Mouse (Mus musculus) liver, embryonic 14.5 days (tissue): ENCODE measurements around the gene Cactin. TPM values are rescaled to one million over a fixed set of nuclear protein-coding genes. Genes with fewer than 3 reads are reported as not detected.

Experiments used
- ATAC-seq: fragments of 200-750 bp; cut with Nextera tagmentation; 2 replicates; pipeline ENCODE4 v1.8.0; 2017; ENCODE audit warnings: moderate number of reproducible peaks, mild to moderate bottlenecking, moderate library complexity; ENCODE audit not compliant: insufficient read depth
- DNase-seq, 3 experiments: peaks; one replicate each; pipeline ENCODE4 v3.0.0-alpha.2; 2012 to 2013; ENCODE audit warnings: low read depth in 3 of 3, low spot score in 3 of 3
- H3K27ac ChIP-seq: fragments of 300-500 bp; sonication (generic); 2 replicates; pipeline ENCODE4 v1.5.1; 2014; ENCODE audit warnings: moderate library complexity, mild to moderate bottlenecking, control low read depth, inconsistent platforms
- H3K27me3 ChIP-seq: fragments of 300-500 bp; sonication (generic); 2 replicates; pipeline ENCODE4 v1.6.1; 2014; ENCODE audit warnings: mild to moderate bottlenecking, low read length, moderate library complexity; ENCODE audit not compliant: control insufficient read depth, insufficient read depth
- H3K36me3 ChIP-seq: fragments of 300-500 bp; sonication (generic); replicated peaks from 2 replicates; pipeline ENCODE4 v1.6.1; 2014; ENCODE audit warnings: low read depth; ENCODE audit not compliant: control insufficient read depth, insufficient read depth
- H3K4me1 ChIP-seq, 2 experiments: fragments of 200-500 bp in 1 of 2; fragments of 300-500 bp in 1 of 2; sonication (generic) in 1 of 2; replicated peaks; 2 replicates each; pipeline ENCODE4 v1.6.1; 2012 to 2014; ENCODE audit warnings: antibody characterized with exemption in 1 of 2, inconsistent platforms in 1 of 2, low read length in 1 of 2; ENCODE audit not compliant: control insufficient read depth in 2 of 2, insufficient read depth in 2 of 2
- H3K4me2 ChIP-seq: fragments of 300-500 bp; sonication (generic); 2 replicates; pipeline ENCODE4 v1.6.1; 2014; ENCODE audit warnings: low read depth, mild to moderate bottlenecking, control low read depth, moderate library complexity
- H3K4me3 ChIP-seq, 2 experiments: fragments of 200-500 bp in 1 of 2; fragments of 300-500 bp in 1 of 2; sonication (generic) in 1 of 2; 2 replicates each; pipeline ENCODE4 v1.5.1; 2012 to 2014; ENCODE audit warnings: low read depth in 2 of 2, low read length in 2 of 2, mild to moderate bottlenecking in 2 of 2, control low read depth in 1 of 2, inconsistent platforms in 1 of 2, moderate library complexity in 1 of 2; ENCODE audit not compliant: insufficient read depth in 1 of 2
- H3K9ac ChIP-seq: fragments of 300-500 bp; sonication (generic); replicated peaks from 2 replicates; pipeline ENCODE4 v1.6.1; 2014; ENCODE audit warnings: mild to moderate bottlenecking, control low read depth, moderate library complexity
- H3K9me3 ChIP-seq: fragments of 300-500 bp; sonication (generic); 2 replicates; pipeline ENCODE4 v1.6.1; 2016; ENCODE audit warnings: low read length, mixed read lengths; ENCODE audit not compliant: control insufficient read depth
- CTCF ChIP-seq: IDR thresholded peaks from 2 replicates; pipeline ENCODE4 v1.5.1; 2016; ENCODE audit warnings: antibody characterized with exemption, low read depth, control low read depth
- EP300 ChIP-seq: IDR thresholded peaks from 2 replicates; pipeline ENCODE4 v1.6.1; 2016; ENCODE audit warnings: antibody characterized with exemption, low read depth
- WGBS: fragments of 180-500 bp; shearing (Covaris S2); extraction: QIAGEN DNeasy Blood & Tissue Kit; methylation state at CpG from one replicate; pipeline ENCODE4 v1.1.7; 2014; ENCODE audit not compliant: insufficient replicate concordance; 5-methylcytosine and 5-hydroxymethylcytosine counted together
- polyA plus RNA-seq, 2 experiments: library from polyadenylated mRNA; depleted of rRNA in 1 of 2; stranded (reverse) in 1 of 2; unstranded in 1 of 2; fragments of >200 nt; fragmentation: Nextera tagmentation in 1 of 2; extraction: Ambion mirVana in 1 of 2; gene quantifications; 2 replicates each; pipeline versions ENCODE4 v1.2.1 to v1.2.3; 2012 to 2014

Gene Cactin
- polyA plus RNA-seq, 2 experiments: 12.1 to 24.3 TPM

DNA sequence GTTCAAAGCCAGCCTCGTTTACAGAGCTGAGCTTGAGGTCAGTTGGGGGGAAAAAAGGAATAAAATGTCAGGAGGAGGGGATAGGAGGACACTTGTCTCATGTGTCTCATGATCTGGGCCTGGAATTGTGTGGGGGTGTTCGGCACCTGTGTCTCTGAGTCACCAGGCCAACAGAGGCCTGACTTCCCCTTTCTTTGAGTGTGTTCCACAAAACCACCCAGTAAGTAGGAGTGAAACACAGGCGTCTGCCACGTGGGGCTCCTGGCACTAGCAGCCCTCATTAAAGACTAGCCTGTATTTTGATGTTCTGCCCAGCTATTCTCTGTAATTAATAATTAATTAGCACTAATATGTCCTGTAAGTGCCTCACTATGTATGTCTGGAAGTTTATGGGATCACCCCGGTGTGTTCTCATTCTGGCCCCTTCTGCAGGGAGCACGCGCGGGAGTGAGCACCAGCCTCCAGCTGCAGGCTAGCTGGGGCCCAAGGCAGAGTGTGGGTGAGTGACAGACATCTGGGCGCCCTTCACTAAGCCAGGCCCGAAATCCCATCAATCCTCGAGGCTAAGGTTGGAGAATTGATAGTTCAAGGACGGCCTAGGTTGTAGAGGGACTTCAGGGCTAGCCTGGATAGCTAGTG is 35.6 kb downstream of the Cactin start:
- Histone ChIP-seq H3K4me1 (peaks cover 43 to 51% of the 10 kb centered on the region in 2 experiments), H3K27ac (peak overlapping the region; percentile 63), H3K9ac (peak overlapping the region; percentile 77)

DNA sequence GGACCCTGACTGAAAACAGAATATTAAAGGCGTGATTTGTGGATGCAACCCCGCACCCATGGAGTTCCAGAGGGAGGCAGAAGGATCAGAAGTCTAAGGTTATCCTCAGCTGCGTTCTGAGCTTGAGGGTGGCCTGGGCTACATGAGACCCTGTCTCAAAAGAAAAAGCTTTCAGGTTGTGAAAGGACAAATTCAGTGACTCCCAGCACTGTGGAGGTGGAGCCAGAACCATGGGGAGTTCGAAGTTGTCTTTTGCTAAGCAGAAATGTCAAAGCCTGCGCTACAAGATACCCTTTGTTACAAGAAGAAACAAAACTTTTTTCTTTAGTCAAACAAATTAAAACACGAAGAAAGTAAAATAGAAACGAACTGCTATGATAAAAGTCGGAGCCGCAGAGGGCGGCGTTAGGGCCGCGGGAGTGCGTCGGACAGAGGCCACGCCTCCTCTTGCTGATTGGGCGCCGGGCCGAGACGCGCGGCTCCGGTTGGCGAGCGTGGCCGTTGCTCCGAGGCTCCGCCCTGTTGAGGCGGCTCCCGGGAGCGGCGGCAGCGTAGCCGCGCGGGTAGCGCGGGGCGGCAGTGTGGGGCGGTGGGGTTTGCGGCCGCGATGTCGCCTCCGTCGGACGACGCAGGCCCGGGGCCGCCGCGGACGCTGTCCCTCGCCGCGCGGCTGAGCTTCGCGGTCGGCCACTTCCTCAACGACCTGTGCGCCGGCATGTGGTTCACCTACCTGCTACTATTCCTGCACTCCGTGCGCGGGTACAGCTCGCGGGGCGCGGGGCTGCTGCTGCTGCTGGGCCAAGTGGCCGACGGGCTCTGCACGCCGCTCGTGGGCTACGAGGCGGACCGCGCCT is 36.3 kb downstream of the Cactin start, which contains the start of gene Mfsd12:
Gene Mfsd12 (plus strand): TSS at position 501 of the 854 bp plus-strand sequence.
- H3K4me1 ChIP-seq: peaks cover 43 to 51% of the 10 kb centered on the region in 2 experiments
- peak within 1 kb of the TSS; percentile 82 for H3K4me2 ChIP-seq
- peak within 1 kb of the TSS; percentile 64 to 88 for H3K4me3 ChIP-seq
- H3K27ac ChIP-seq: peak within 1 kb of the TSS; percentile 86
- H3K9me3 ChIP-seq: no peaks in the 10 kb centered on the region
- TF ChIP-seq CTCF (no peak), EP300 (no peak)
- peak within 1 kb of the TSS; percentile 89 for H3K9ac ChIP-seq
- ATAC-seq: peak; percentile 84
- H3K27me3 ChIP-seq: no peaks in the 10 kb centered on the region
- peak; percentile 82 to 85 (median 83) for DNase-seq
- peaks cover 13% of the 10 kb centered on the region for H3K36me3 ChIP-seq
- 2% methylated on average over 70 of the region's 79 CpGs for WGBS

More for the DNA sequence above, 35.6 kb downstream of the Cactin start:
- Histone ChIP-seq H3K4me3 (peak overlapping the region; percentile 54 to 64), H3K36me3 (peaks cover 7% of the 10 kb centered on the region), H3K27me3 (no peaks in the 10 kb centered on the region), H3K9me3 (no peaks in the 10 kb centered on the region), H3K4me2 (peak overlapping the region; percentile 82)
- no peak for ATAC-seq
- 24% methylated on average over 12 of the region's 12 CpGs for WGBS
- no peak for TF ChIP-seq CTCF
- no peak for TF ChIP-seq EP300
- no peak for DNase-seq

DNA sequence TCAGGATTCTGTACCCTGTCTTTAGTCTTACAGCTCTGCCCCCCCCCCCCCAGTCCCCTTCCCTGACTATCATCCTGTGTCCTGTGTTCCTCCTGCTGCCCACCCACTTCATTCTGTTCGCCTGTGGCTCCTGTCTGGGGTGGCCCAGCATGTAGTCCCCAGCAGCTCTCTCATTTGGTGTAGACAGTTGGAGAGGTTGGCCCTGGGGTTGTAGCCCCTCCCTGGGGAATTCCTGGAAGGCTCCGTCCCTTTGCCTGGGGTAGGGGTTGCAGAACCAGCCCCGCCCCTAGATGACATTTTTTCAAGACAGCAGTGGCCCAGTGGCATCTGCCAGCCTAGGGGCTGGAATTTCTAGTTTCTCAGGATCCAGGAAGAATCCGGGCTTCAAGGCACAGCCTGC is 37.3 kb downstream of the Cactin start:
- 17% methylated on average over 4 of the region's 4 CpGs for WGBS
- DNase-seq: no peak
- TF ChIP-seq EP300: no peak
- H3K4me2 ChIP-seq: peak overlapping the region; percentile 82
- peak overlapping the region; percentile 64 to 88 for H3K4me3 ChIP-seq
- peak overlapping the region; percentile 89 for H3K9ac ChIP-seq
- no peaks in the 10 kb centered on the region for H3K27me3 ChIP-seq
- peak overlapping the region; percentile 86 for H3K27ac ChIP-seq
- H3K4me1 ChIP-seq: peaks cover 47 to 52% of the 10 kb centered on the region in 2 experiments
- peaks cover 17% of the 10 kb centered on the region for H3K36me3 ChIP-seq
- no peaks in the 10 kb centered on the region for H3K9me3 ChIP-seq
- no peak for ATAC-seq

DNA sequence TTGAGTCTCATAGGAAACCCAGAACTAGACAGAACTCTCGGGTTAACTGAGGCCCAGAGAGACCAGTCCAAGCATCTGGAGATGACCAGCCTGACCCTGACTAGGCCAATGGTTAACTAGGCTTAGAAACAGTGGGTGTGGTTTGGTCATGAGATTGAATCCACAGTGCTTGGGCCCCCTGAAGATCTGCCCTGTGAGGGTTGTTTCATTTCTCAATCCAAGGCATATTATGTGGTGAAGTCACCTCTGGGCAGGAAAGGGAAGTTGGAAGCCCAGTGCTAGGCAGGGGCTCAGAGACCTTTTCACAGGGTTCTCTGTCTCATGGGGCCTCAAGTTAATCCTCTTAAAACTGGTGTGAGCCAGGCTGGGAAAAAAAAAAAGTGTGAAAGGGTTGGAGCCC is 37.9 kb downstream of the Cactin start:
- Histone ChIP-seq H3K36me3 (peaks cover 24% of the 10 kb centered on the region), H3K4me3 (peak overlapping the region; percentile 64 to 88), H3K27me3 (no peaks in the 10 kb centered on the region), H3K9me3 (no peaks in the 10 kb centered on the region), H3K9ac (peak overlapping the region; percentile 89), H3K4me1 (peaks cover 53 to 58% of the 10 kb centered on the region in 2 experiments), H3K27ac (peak overlapping the region; percentile 86), H3K4me2 (peak overlapping the region; percentile 82)
- TF ChIP-seq EP300 (no peak), CTCF (no peak)
- 32% methylated on average over 1 of the region's 1 CpGs for whole genome bisulfite sequencing
- ATAC-seq: no peak
- no peak for DNase-seq

DNA sequence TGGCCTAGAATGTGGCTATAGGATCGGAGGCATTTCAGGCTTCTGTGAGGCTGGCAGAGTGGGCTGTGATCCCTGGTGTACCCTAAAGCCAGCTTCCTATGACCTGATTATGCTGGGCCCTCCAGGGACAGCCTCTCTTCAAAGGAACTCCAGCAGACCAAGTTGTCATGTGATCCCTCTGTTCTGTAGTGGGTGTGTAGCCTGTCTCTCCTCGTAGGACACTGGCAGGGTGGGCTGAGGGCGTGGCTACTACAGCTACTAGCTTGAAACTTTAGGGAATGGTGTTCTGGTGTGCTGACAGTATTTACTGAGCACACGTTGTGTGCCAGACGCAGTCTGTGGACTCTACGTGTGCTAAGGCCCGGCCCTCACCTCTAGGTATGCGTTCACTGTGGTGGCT is 39.8 kb downstream of the Cactin start:
- H3K4me3 ChIP-seq: no peak overlapping the region
- no peak for DNase-seq
- no peak for ATAC-seq
- peak overlapping the region; percentile 86 for H3K27ac ChIP-seq
- peak overlapping the region; percentile 82 for H3K4me2 ChIP-seq
- no peaks in the 10 kb centered on the region for H3K9me3 ChIP-seq
- TF ChIP-seq CTCF: no peak
- no peak for TF ChIP-seq EP300
- H3K36me3 ChIP-seq: peaks cover 27% of the 10 kb centered on the region
- H3K9ac ChIP-seq: peak overlapping the region; percentile 43
- 74% methylated on average over 8 of the region's 8 CpGs for WGBS
- peaks cover 66 to 68% of the 10 kb centered on the region in 2 experiments for H3K4me1 ChIP-seq
- H3K27me3 ChIP-seq: no peaks in the 10 kb centered on the region
